ENCODE assay signal across 21 mouse cellular contexts in the genomic region with DNA sequence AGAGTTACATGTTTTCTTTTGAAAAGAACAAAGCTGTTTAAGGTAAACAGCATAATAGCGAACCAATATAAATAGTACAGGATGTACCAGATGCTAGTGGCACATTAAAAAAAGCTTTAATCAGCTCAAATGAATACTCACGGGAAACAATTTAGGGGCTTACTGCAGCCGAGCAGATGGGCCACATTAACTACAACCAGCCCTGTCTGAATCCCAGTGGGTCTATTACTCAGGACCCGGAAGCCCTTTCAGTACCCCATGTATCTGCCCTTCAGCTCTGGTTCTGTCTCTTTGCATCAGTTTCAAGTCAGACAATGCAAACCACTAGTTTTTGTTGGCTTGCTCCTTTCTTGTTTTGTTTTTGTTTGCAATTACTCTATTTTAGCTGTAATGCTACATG.
A peak's percentile ranks its signal among the peaks of the same experiment; 100 is the strongest.
DNase-seq lines count a peak whose midpoint lies in the region; ATAC-seq and TF ChIP-seq lines count a peak whose summit lies in the region.
"Had no signal": no experiment of that assay in that cellular context is flagged by ENCODE, and none has a peak within 500 bp of the region (broad histone marks: within the 10 kb centered on the region; RNA-seq: fewer than 3 reads in every experiment).

No protein-coding gene starts in this region.

- no peak for DNase-seq in neural tube, embryonic 10.5 days (ENCODE audit: extremely low spot score, low spot score)
- DNase-seq in hindbrain, postnatal 0 days (ENCODE audit: low spot score): peak; percentile 33
- DNase-seq in heart, postnatal 4 days: no peak
- no peak for DNase-seq in left cerebral cortex, adult 18-20 months (ENCODE audit: low spot score in 2 of 2)
- DNase-seq: cerebellum, adult 9-11 months; heart, postnatal 14 days; kidney, adult 9 months; kidney, postnatal 4 days; liver, embryonic 13.5 days; lung, embryonic 14.5 days; lung, postnatal 4 days; right cerebral cortex, postnatal 4 days; thymus, adult 2 months had no signal

- peaks cover 11% of the 10 kb centered on the region for H3K4me1 ChIP-seq in neural tube, embryonic 12.5 days
- H3K4me1 ChIP-seq in embryonic facial prominence, embryonic 15.5 days: no peaks in the 10 kb centered on the region
- peaks cover 7% of the 10 kb centered on the region; the same call in 1 of the 2 replicates for H3K4me1 ChIP-seq in hindbrain, postnatal 0 days (ENCODE audit: insufficient read depth, low read length)
- H3K4me1 ChIP-seq in neural tube, embryonic 14.5 days (ENCODE audit: control insufficient read depth, insufficient read depth, low read length): peaks cover 24% of the 10 kb centered on the region
- no peaks in the 10 kb centered on the region for H3K4me1 ChIP-seq in intestine, embryonic 15.5 days (replicated peaks)
- H3K4me1 ChIP-seq: heart, embryonic 12.5 days; limb, embryonic 13.5 days; liver, embryonic 13.5 days had no signal

- no peaks in the 10 kb centered on the region for H3K36me3 ChIP-seq in neural tube, embryonic 12.5 days
- H3K36me3 ChIP-seq in embryonic facial prominence, embryonic 15.5 days: no peaks in the 10 kb centered on the region
- no peaks in the 10 kb centered on the region for H3K36me3 ChIP-seq in hindbrain, postnatal 0 days (ENCODE audit: insufficient read depth, low read length)
- H3K36me3 ChIP-seq in neural tube, embryonic 14.5 days (ENCODE audit: control insufficient read depth, insufficient read depth, low read length): no peaks in the 10 kb centered on the region
- H3K36me3 ChIP-seq in intestine, embryonic 15.5 days: no peaks in the 10 kb centered on the region
- H3K36me3 ChIP-seq: heart, embryonic 12.5 days; limb, embryonic 13.5 days; liver, embryonic 13.5 days had no signal

- no peaks in the 10 kb centered on the region for H3K9me3 ChIP-seq in neural tube, embryonic 12.5 days
- H3K9me3 ChIP-seq in embryonic facial prominence, embryonic 15.5 days (replicated peaks): no peaks in the 10 kb centered on the region
- no peaks in the 10 kb centered on the region for H3K9me3 ChIP-seq in hindbrain, postnatal 0 days (ENCODE audit: low read length)
- no peaks in the 10 kb centered on the region for H3K9me3 ChIP-seq in neural tube, embryonic 14.5 days (ENCODE audit: control insufficient read depth, low read length)
- no peaks in the 10 kb centered on the region for H3K9me3 ChIP-seq in intestine, embryonic 15.5 days
- H3K9me3 ChIP-seq: forebrain, embryonic 13.5 days; heart, embryonic 12.5 days; limb, embryonic 13.5 days; liver, embryonic 13.5 days had no signal

- H3K4me3 ChIP-seq in neural tube, embryonic 12.5 days: no peak overlapping the region
- H3K4me3 ChIP-seq in embryonic facial prominence, embryonic 15.5 days (replicated peaks): no peak overlapping the region
- no peak overlapping the region for H3K4me3 ChIP-seq in hindbrain, postnatal 0 days (ENCODE audit: low read length)
- no peak overlapping the region for H3K4me3 ChIP-seq in neural tube, embryonic 14.5 days (ENCODE audit: low read depth, low read length)
- H3K4me3 ChIP-seq in intestine, embryonic 15.5 days (replicated peaks): no peak overlapping the region
- H3K4me3 ChIP-seq: forebrain, embryonic 13.5 days; heart, embryonic 12.5 days; limb, embryonic 13.5 days; liver, embryonic 13.5 days had no signal

- WGBS in neural tube, embryonic 12.5 days: 36% methylated on average over 4 of the region's 4 CpGs
- 44% methylated on average over 4 of the region's 4 CpGs for WGBS in embryonic facial prominence, embryonic 15.5 days
- 32% methylated on average over 4 of the region's 4 CpGs for WGBS in hindbrain, postnatal 0 days
- WGBS in neural tube, embryonic 14.5 days: 13% methylated on average over 4 of the region's 4 CpGs
- WGBS in intestine, embryonic 15.5 days: 77% methylated on average over 4 of the region's 4 CpGs

- H3K4me2 ChIP-seq in neural tube, embryonic 12.5 days (replicated peaks): no peak overlapping the region
- H3K4me2 ChIP-seq in embryonic facial prominence, embryonic 15.5 days (replicated peaks): no peak overlapping the region
- no peak overlapping the region for H3K4me2 ChIP-seq in hindbrain, postnatal 0 days (ENCODE audit: low read depth, low read length)
- no peak overlapping the region for H3K4me2 ChIP-seq in neural tube, embryonic 14.5 days (ENCODE audit: low read depth, low read length)
- H3K4me2 ChIP-seq in intestine, embryonic 15.5 days (replicated peaks): no peak overlapping the region
- H3K4me2 ChIP-seq: forebrain, embryonic 13.5 days; heart, embryonic 12.5 days; limb, embryonic 13.5 days; liver, embryonic 13.5 days; lung, embryonic 14.5 days had no signal

- no peak for TF ChIP-seq CTCF in hindbrain, postnatal 0 days (IDR thresholded peaks at IDR 0.05; ENCODE audit: low read depth)

- ATAC-seq in neural tube, embryonic 12.5 days (ENCODE audit: low FRiP score, low read depth): peak; percentile 57
- ATAC-seq in embryonic facial prominence, embryonic 15.5 days (ENCODE audit: insufficient number of reproducible peaks, low FRiP score, low TSS enrichment, low read depth): peak; percentile 54; the same call in 1 of the 2 replicates
- no peak for ATAC-seq in hindbrain, postnatal 0 days
- ATAC-seq in neural tube, embryonic 14.5 days (ENCODE audit: low read depth): peak; percentile 76
- ATAC-seq in intestine, embryonic 15.5 days: no peak
- ATAC-seq: forebrain, embryonic 13.5 days; inflammation-experienced regulatory T-cells, adult 6 months had no signal

- no peak overlapping the region for H3K9ac ChIP-seq in neural tube, embryonic 12.5 days
- no peak overlapping the region for H3K9ac ChIP-seq in embryonic facial prominence, embryonic 15.5 days
- no peak overlapping the region for H3K9ac ChIP-seq in hindbrain, postnatal 0 days (replicated peaks; ENCODE audit: low read length)
- no peak overlapping the region for H3K9ac ChIP-seq in neural tube, embryonic 14.5 days (replicated peaks; ENCODE audit: low read depth, low read length)
- no peak overlapping the region for H3K9ac ChIP-seq in intestine, embryonic 15.5 days
- H3K9ac ChIP-seq: forebrain, embryonic 13.5 days; heart, embryonic 12.5 days; limb, embryonic 13.5 days; liver, embryonic 13.5 days; lung, embryonic 14.5 days had no signal

- H3K27ac ChIP-seq in neural tube, embryonic 12.5 days: no peak overlapping the region
- H3K27ac ChIP-seq in embryonic facial prominence, embryonic 15.5 days (replicated peaks): no peak overlapping the region
- no peak overlapping the region for H3K27ac ChIP-seq in hindbrain, postnatal 0 days
- 0 out of 2 replicates have a peak overlapping the region, but pooled peaks have one; percentile 52 for H3K27ac ChIP-seq in neural tube, embryonic 14.5 days (ENCODE audit: low read depth, low read length)
- no peak overlapping the region for H3K27ac ChIP-seq in intestine, embryonic 15.5 days
- H3K27ac ChIP-seq: forebrain, embryonic 13.5 days; limb, embryonic 13.5 days; liver, embryonic 13.5 days had no signal

- no peaks in the 10 kb centered on the region for H3K27me3 ChIP-seq in neural tube, embryonic 12.5 days (replicated peaks)
- H3K27me3 ChIP-seq in embryonic facial prominence, embryonic 15.5 days: no peaks in the 10 kb centered on the region
- H3K27me3 ChIP-seq in hindbrain, postnatal 0 days (ENCODE audit: insufficient read depth, low read length): no peaks in the 10 kb centered on the region
- no peaks in the 10 kb centered on the region for H3K27me3 ChIP-seq in neural tube, embryonic 14.5 days (ENCODE audit: control insufficient read depth, insufficient read depth, low read length)
- H3K27me3 ChIP-seq in intestine, embryonic 15.5 days (replicated peaks): no peaks in the 10 kb centered on the region
- H3K27me3 ChIP-seq: forebrain, embryonic 13.5 days; heart, embryonic 12.5 days; limb, embryonic 13.5 days; liver, embryonic 13.5 days had no signal

Comparison
In these comparisons a context has a peak if more than half of its experiments do, and no peak if none do; other contexts are left out.
1. ATAC-seq: peak in neural tube, embryonic 12.5 days (single experiment), embryonic facial prominence, embryonic 15.5 days (single experiment) and neural tube, embryonic 14.5 days (single experiment); none in hindbrain, postnatal 0 days (single experiment) and intestine, embryonic 15.5 days (single experiment).